In the genomic region with DNA sequence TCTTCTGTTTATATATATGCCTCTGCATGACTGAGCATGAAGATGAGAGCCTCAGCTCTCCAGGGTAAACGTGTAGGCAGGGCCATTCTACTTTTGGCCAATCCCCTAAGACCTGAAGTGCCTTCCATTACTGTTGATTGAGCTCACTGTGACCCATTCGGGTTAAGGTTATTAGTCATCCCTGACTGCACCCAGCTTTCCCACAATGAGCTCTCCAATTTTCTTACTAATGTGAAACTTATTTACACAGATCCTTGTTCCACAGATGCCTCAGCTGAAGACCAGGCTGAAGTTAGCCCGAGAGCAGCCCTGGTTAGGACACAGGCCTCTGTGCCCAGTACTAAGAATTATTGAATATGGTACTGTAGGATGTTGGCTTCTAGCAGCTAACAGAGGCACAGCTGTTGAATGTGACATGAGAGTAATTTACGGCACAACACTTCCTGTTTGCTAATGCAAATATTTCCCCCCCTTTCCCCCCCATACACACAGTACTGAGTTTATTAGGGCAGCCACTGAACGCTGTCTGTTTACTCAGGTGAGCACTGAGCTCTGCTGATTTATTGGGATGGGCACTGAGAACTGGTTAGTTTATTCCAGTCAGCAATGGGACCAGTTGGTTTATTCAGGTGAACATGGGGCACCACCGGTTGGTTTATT, we compare ENCODE assay signal across 19 mouse cellular contexts.
DNase-seq lines count a peak whose midpoint lies in the region; ATAC-seq and TF ChIP-seq lines count a peak whose summit lies in the region.
"Had no signal": no experiment of that assay in that cellular context is flagged by ENCODE, and none has a peak within 500 bp of the region (broad histone marks: within the 10 kb centered on the region; RNA-seq: fewer than 3 reads in every experiment).

No protein-coding gene starts in this region.

- TF ChIP-seq POLR2A in spleen, adult 2 months (IDR thresholded peaks at IDR 0.05; ENCODE audit: low read depth, low read length): no peak

- H3K4me3 ChIP-seq in kidney, embryonic 14.5 days (ENCODE audit: low read length): no peak overlapping the region
- no peak overlapping the region for H3K4me3 ChIP-seq in spleen, adult 2 months (ENCODE audit: extremely low read depth, insufficient read depth, insufficient read length)
- H3K4me3 ChIP-seq: gastrocnemius, adult 2 months; limb, embryonic 15.5 days; midbrain, embryonic 12.5 days had no signal

- no peak overlapping the region for H3K27ac ChIP-seq in kidney, embryonic 14.5 days (ENCODE audit: low read depth, low read length)
- peak overlapping the region; percentile 28; the same call in 1 of the 2 replicates for H3K27ac ChIP-seq in spleen, adult 2 months (ENCODE audit: insufficient read depth, low read length)
- H3K27ac ChIP-seq: gastrocnemius, adult 2 months; limb, embryonic 15.5 days; midbrain, embryonic 12.5 days had no signal

- no peaks in the 10 kb centered on the region for H3K27me3 ChIP-seq in kidney, embryonic 14.5 days (ENCODE audit: control insufficient read depth, insufficient read depth, low read length)
- no peaks in the 10 kb centered on the region for H3K27me3 ChIP-seq in spleen, adult 2 months (ENCODE audit: control insufficient read depth, insufficient read depth, low read length)
- H3K27me3 ChIP-seq in splenic B cell, adult 2 months (ENCODE audit: control insufficient read depth, insufficient read depth, low read length, poor library complexity, severe bottlenecking): no peaks in the 10 kb centered on the region
- H3K27me3 ChIP-seq: limb, embryonic 15.5 days; midbrain, embryonic 12.5 days had no signal

- WGBS in kidney, embryonic 14.5 days: 44% methylated on average over 6 of the region's 6 CpGs
- WGBS in spleen, adult 2 months: 58% methylated on average over 6 of the region's 6 CpGs

- ATAC-seq in kidney, embryonic 14.5 days (ENCODE audit: low FRiP score, low TSS enrichment): peak; percentile 75
- ATAC-seq: forebrain, embryonic 16.5 days; hindbrain, embryonic 16.5 days; liver, postnatal 0 days had no signal

- H3K4me1 ChIP-seq in kidney, embryonic 14.5 days (ENCODE audit: control insufficient read depth, insufficient read depth, low read length): no peaks in the 10 kb centered on the region
- peaks cover 13% of the 10 kb centered on the region; the same call in 1 of the 2 replicates for H3K4me1 ChIP-seq in spleen, adult 2 months (ENCODE audit: control insufficient read depth, insufficient read depth, insufficient read length)
- H3K4me1 ChIP-seq: midbrain, embryonic 12.5 days had no signal

- H3K9ac ChIP-seq in kidney, embryonic 14.5 days (ENCODE audit: low read depth, low read length): no peak overlapping the region
- H3K9ac ChIP-seq: limb, embryonic 15.5 days; liver, postnatal 0 days; midbrain, embryonic 12.5 days had no signal

- no peaks in the 10 kb centered on the region for H3K9me3 ChIP-seq in kidney, embryonic 14.5 days (ENCODE audit: control insufficient read depth, low read length)
- H3K9me3 ChIP-seq: limb, embryonic 15.5 days; midbrain, embryonic 12.5 days had no signal

- DNase-seq in kidney, adult 8-10 months: no peak
- DNase-seq in spleen, adult 2 months (ENCODE audit: low read depth in 1 of 2, low spot score in 2 of 2): no peak
- no peak for DNase-seq in spleen, postnatal 14 days (ENCODE audit: low spot score in 2 of 2)
- peak; percentile 49 for DNase-seq in adipocyte (ENCODE audit: low spot score)
- DNase-seq in splenic B cell, adult 2 months (ENCODE audit: low read depth, low spot score): peak; percentile 61
- DNase-seq in left cerebral cortex, adult 18-20 months (ENCODE audit: low spot score in 2 of 2): no peak
- DNase-seq in natural killer cell, adult 2 months (ENCODE audit: low spot score in 2 of 2): no peak
- DNase-seq: adrenal gland, adult 8-10 months; cerebellum, adult 2 months; gastrocnemius, adult 2 months; liver, postnatal 0 days; lung, postnatal 36 days; right cerebral cortex, adult 18-20 months; thymus, postnatal 36 days had no signal

- TF ChIP-seq CTCF in spleen, adult 2 months (IDR thresholded peaks at IDR 0.05; ENCODE audit: extremely low read depth, insufficient read depth, insufficient read length, insufficient replicate concordance): no peak

- H3K36me3 ChIP-seq in kidney, embryonic 14.5 days (ENCODE audit: control insufficient read depth, insufficient read depth, low read length): no peaks in the 10 kb centered on the region
- no peaks in the 10 kb centered on the region for H3K36me3 ChIP-seq in spleen, adult 2 months (ENCODE audit: control insufficient read depth, insufficient read depth, low read length)
- no peaks in the 10 kb centered on the region for H3K36me3 ChIP-seq in splenic B cell, adult 2 months (ENCODE audit: control insufficient read depth, insufficient read depth, low read length, poor library complexity, severe bottlenecking)
- H3K36me3 ChIP-seq: limb, embryonic 15.5 days; midbrain, embryonic 12.5 days had no signal

- no peak overlapping the region for H3K4me2 ChIP-seq in kidney, embryonic 14.5 days (replicated peaks; ENCODE audit: low read depth, low read length)
- H3K4me2 ChIP-seq: limb, embryonic 15.5 days; midbrain, embryonic 12.5 days had no signal

Comparison
In these comparisons a context has a peak if more than half of its experiments do, and no peak if none do; other contexts are left out.
1. DNase-seq: peak in adipocyte (single experiment) and splenic B cell, adult 2 months (single experiment); none in kidney, adult 8-10 months (0 of 2), spleen, adult 2 months (0 of 2), spleen, postnatal 14 days (0 of 2), left cerebral cortex, adult 18-20 months (0 of 2) and natural killer cell, adult 2 months (0 of 2).